Mouse (Mus musculus): ENCODE data around the gene Poc1a.

Gene Poc1a

DNA sequence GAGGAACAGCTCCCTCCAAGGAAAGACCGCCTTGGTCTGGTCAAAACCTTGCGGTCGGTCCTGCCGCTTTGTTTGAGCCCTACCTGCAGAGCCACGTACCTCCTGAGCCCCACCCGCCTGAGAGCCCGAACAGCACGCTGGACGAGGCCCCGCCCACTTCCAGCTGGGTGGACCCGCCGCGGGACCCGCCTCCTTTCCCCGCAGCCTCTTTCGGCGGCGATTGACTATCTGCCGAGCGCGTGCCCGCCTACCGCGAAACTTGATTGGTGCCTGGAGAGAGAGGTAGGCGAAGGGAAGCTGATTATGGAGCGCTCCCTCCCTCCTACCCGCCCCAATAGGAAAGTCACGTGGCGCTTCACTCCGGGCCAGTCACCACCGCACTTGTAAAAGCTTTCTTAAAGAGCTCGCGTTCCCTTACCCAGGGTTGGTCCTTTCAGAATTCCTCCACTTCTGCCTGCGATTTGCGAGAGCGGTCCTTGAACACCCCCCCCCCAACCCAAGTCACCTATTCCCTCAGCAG, 86.8 kb downstream of the Poc1a start:
- peak; percentile 87 to 91 for DNase-seq (ENCODE audit: low spot score in 2 of 2)

DNA sequence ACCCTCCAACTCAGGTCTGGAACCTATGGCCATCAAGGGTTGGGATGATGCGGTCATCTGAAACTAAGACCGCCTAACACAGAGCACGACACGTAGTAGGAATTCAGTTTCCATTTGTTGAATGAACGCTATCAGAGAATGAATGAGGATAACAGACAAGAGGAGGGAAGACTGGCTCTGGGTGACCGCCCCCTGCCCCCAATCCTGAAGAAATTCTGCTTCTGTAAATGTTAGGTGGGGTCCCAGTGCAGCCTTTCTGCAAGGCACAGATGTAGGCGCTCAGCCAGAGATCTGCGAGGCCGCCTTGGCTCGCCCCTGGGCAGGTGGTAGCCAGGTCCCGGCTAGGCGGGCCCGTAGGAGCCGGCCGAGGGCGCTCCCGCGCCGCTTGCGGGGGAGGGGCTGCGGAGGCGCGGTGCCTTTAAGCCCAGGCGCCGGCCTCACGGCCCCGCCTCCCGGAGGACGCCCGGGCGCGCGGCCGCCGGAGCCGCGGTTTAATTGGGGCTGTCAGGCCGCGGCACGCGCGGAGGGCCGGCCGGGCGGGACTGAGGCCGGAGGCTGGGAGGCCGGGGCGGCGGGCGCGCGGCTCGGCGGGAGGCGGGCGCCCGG, 87.4 kb downstream of the Poc1a start, which contains the start of gene Dusp7:
Gene Dusp7 (plus strand): TSS at position 521 of the 606 bp plus-strand sequence.
- peak; percentile 47 to 78 for DNase-seq (ENCODE audit: low spot score in 2 of 2)

DNA sequence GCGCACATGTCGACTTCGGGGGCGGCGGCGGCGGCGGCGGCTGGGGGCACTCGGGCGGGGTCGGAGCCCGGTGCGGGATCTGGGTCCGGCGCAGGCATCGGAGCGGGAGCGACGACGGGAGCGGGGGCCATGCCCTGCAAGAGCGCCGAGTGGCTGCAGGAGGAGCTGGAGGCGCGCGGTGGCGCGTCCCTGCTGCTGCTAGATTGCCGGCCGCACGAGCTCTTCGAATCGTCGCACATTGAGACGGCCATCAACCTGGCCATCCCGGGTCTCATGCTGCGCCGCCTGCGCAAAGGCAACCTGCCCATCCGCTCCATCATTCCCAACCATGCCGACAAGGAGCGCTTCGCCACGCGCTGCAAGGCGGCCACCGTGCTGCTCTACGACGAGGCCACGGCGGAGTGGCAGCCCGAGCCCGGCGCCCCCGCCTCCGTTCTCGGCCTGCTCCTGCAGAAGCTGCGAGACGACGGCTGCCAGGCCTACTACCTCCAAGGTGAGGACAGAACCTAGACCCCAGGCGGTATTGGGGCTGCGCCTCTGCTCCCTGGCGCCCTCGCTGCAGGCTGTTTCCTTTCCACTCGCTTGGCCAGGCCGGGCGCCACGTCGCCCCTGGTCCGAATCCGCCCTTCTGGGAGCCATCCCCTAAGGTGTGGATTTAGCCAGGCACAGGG, 88.1 kb downstream of the Poc1a start:
- DNase-seq (ENCODE audit: low spot score in 2 of 2) = peak; percentile 39 to 69

GRCm38 (mm10) chr9:106369801-106370485, 89.1 kb downstream of the Poc1a start:
- DNase-seq (ENCODE audit: low spot score in 2 of 2) = no peak

DNA sequence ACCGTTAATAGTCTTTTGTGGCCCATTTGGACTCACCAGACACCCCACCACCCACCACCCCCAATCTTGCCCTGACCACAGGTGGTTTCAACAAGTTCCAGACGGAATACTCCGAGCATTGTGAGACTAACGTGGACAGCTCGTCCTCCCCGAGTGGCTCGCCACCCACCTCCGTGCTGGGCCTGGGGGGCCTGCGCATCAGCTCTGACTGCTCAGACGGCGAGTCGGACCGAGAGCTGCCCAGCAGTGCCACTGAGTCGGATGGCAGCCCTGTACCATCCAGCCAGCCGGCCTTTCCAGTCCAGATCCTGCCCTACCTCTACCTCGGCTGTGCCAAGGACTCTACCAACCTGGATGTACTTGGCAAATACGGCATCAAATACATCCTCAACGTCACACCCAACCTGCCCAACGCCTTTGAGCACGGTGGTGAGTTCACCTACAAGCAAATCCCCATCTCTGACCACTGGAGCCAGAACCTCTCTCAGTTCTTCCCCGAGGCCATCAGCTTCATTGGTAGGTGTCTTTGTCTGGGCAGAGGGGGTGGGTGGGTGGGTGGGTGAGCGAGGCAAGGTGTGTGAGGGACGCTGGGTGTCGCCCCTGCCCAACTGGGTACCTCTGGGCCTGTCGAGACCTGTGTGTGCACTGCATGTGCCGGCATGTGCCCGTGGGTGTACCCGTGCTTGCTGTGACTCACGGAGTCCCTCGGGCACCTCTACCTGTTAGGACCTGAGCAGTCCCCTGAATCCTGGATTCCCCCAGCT, 89.9 kb downstream of the Poc1a start:
- DNase-seq (ENCODE audit: low spot score in 2 of 2) = no peak

DNA sequence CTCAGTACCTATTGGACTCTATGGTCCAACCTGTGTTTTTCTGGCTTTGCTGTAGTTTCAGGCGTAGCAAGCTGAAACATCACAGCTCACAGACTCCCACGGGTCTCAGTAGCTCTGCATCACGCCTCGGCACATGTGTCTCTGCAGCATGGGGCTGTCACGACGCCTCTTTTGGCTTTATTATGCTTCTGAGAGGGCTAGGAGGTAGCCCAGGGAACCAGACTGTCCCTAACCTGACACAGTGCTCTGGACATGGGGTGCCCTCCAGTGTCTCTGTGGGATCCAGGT, 90.5 kb downstream of the Poc1a start:
- no peak for DNase-seq (ENCODE audit: low spot score in 2 of 2)

GRCm38 (mm10) chr9:106371776-106372175, 90.9 kb downstream of the Poc1a start:
- DNase-seq (ENCODE audit: low spot score in 2 of 2) = no peak

DNA sequence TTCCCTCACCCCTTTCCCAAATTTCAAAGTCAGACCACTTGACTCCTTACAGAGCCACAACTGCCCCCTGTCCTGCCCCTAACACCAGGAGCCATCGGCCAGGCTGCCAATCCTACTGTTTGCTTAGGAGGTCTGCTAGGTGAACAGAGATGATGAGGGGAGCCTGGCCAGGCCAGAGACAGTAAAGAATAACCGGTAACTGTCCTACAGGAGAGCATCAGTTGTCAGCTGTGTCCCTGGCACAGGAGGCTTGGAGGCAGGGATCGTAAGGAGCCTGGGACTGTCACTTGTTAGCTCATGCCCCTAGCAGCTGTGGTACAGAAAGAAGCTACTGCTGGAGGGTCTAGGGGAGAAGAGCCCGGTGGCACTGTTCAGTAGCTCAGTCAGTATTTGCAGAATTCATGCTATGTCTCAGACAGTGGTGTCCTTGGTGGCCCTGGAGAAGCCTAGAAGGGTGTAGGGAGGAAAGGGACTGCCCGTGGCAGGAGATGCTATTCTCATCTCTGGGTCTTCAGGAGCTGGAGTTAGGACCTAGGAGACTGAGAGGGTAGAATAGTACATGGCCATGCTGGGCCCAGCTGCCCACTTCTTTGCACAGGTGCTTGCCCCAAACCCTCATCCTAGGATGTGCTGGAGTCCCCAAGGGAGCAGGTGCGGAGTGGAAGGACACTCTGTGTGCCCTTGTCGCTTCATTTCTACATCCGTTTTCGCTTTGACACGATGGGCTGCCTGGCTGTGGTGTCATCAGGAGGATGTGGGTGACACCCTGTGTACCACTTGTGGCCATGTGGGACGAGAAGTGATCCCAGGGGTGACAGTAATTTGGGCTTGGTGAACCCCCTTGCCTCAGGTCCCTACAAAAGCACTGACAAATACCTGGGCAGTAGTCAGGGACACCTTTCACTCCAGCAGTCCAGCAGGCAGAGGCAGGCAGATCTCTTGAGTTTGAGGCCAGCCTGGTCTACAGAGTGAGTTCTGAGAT, 91.9 kb downstream of the Poc1a start:
- no peak for DNase-seq (ENCODE audit: low spot score in 2 of 2)

- DNase-seq (ENCODE audit: low spot score in 2 of 2) = no peak
Observed at GRCm38 (mm10) chr9:106373973-106374372, 93.1 kb downstream of the Poc1a start.

DNA sequence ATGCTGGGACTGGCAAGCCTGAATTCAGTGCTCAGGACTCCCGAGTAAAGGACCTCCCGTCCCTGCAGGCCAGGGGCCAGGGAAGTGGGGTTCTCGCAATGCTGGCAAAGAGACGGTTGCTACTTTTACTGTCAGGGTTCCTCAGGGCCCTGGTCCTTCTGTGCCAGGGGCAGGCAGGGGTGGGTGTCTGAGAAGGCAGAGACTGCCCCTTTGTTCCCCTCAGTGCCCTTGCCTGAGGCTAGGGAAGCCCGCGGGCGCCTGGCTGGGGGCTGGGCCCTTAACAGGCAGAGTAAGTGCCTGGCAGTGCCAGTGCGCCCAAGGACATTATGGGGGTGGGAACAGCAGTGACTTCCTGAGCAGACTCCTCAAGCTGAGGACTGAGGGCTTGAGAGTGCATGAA, 96.4 kb downstream of the Poc1a start:
- no peak for DNase-seq (ENCODE audit: low spot score in 2 of 2)

GRCm38 (mm10) chr9:106378045-106378444, 97.2 kb downstream of the Poc1a start:
- no peak for DNase-seq (ENCODE audit: low spot score in 2 of 2)

GRCm38 (mm10) chr9:106378753-106379152, 97.9 kb downstream of the Poc1a start:
- DNase-seq (ENCODE audit: low spot score in 2 of 2) = no peak

GRCm38 (mm10) chr9:106386181-106386864, 105.5 kb downstream of the Poc1a start:
- no peak for DNase-seq (ENCODE audit: low spot score in 2 of 2)

GRCm38 (mm10) chr9:106392828-106393527, 112.1 kb downstream of the Poc1a start:
- no peak for DNase-seq (ENCODE audit: low spot score in 2 of 2)

GRCm38 (mm10) chr9:106393548-106393947, 112.7 kb downstream of the Poc1a start:
- no peak for DNase-seq (ENCODE audit: low spot score in 2 of 2)

GRCm38 (mm10) chr9:106394649-106395602, 114.1 kb downstream of the Poc1a start:
- no peak for DNase-seq (ENCODE audit: low spot score in 2 of 2)

DNA sequence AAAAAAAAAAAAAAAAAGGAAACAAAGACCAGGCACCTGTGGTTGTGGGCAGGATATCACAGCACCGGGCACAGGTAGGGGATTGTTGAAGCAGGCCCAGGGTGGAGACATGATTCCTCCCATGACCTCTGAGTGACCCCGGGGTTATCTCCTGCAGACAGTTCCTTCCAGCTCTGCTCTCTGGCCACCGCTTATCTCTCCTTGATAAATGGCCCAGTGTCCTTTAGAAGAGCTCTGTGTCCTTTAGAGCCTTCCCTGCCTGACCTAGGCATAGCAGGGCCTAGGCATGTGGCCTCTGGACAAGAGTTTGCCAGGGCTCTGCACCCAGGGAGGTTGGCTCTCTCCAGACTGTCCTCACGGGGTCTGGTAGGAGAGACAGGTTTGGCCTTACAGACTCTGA, 116.9 kb downstream of the Poc1a start:
- no peak for DNase-seq (ENCODE audit: low spot score in 2 of 2)

DNA sequence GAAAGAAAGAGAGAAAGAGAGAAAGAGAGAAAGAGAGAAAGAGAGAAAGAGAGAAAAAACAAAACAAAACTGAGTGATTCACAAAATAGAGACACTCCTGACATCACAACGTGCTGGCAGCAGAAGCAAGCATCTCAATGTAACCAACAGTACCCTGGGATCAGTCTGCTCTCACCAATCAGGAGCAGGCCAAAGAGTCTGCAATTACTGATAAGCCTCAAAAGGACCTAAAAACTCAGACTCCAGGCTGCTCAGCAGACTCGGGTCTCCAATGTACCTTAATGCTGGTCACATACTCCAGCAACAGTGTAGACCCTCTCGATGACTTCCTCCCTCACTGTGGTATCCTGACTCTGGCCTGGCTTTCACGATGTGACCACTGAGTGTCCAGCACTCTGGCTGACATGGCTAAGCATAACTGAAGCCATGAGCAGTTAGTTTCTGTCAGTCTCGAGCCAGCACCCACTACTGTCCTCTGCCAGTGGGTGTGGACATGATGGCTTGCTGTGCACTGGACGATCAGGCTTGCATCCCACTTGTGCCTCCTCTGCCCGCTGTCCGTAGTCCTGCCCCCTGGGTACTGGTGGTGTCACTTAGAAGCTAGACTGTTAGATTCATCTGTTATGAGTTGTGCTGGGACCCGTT, 117.9 kb downstream of the Poc1a start:
- DNase-seq (ENCODE audit: low spot score in 2 of 2) = no peak
